Mouse (Mus musculus): ENCODE results near the gene Oaz1.

Gene Oaz1

GRCm38 (mm10) chr10:80826151-80827062, at the start of gene Oaz1:
Gene Oaz1 (plus strand): TSS chr10:80826656.
- DNase-seq (ENCODE audit: low spot score), result peak; percentile 100

- no peak for DNase-seq (ENCODE audit: low spot score)
Measured at GRCm38 (mm10) chr10:80777123-80777522, 49.3 kb upstream of the Oaz1 start.

GRCm38 (mm10) chr10:80779565-80779964, 46.9 kb upstream of the Oaz1 start:
- DNase-seq (ENCODE audit: low spot score), result no peak

GRCm38 (mm10) chr10:80784302-80784701, 42.2 kb upstream of the Oaz1 start:
- DNase-seq (ENCODE audit: low spot score), result no peak

- DNase-seq (ENCODE audit: low spot score), result no peak
Measured at GRCm38 (mm10) chr10:80784871-80785270, 41.6 kb upstream of the Oaz1 start.

- no peak for DNase-seq (ENCODE audit: low spot score)
Measured at GRCm38 (mm10) chr10:80785963-80786362, 40.5 kb upstream of the Oaz1 start.

- no peak for DNase-seq (ENCODE audit: low spot score)
Measured at GRCm38 (mm10) chr10:80787517-80787916, 38.9 kb upstream of the Oaz1 start.

- no peak for DNase-seq (ENCODE audit: low spot score)
Measured at GRCm38 (mm10) chr10:80790761-80791404, 35.6 kb upstream of the Oaz1 start.

GRCm38 (mm10) chr10:80791476-80792174, 34.8 kb upstream of the Oaz1 start:
- DNase-seq (ENCODE audit: low spot score), result no peak

- no peak for DNase-seq (ENCODE audit: low spot score)
Measured at GRCm38 (mm10) chr10:80792175-80793032, 34.1 kb upstream of the Oaz1 start.

GRCm38 (mm10) chr10:80793033-80793784, 33.2 kb upstream of the Oaz1 start:
- DNase-seq (ENCODE audit: low spot score), result no peak

GRCm38 (mm10) chr10:80793803-80794202, 32.7 kb upstream of the Oaz1 start:
- DNase-seq (ENCODE audit: low spot score), result no peak

GRCm38 (mm10) chr10:80794750-80795149, 31.7 kb upstream of the Oaz1 start:
- no peak for DNase-seq (ENCODE audit: low spot score)

GRCm38 (mm10) chr10:80796307-80796848, 30.1 kb upstream of the Oaz1 start:
- no peak for DNase-seq (ENCODE audit: low spot score)

GRCm38 (mm10) chr10:80797186-80798149, 29.0 kb upstream of the Oaz1 start:
- DNase-seq (ENCODE audit: low spot score), result no peak

- peak; percentile 94 for DNase-seq (ENCODE audit: low spot score)
Measured at GRCm38 (mm10) chr10:80798150-80799006, 28.1 kb upstream of the Oaz1 start, which contains the start of the genes Sf3a2 and Plekhj1. Gene Sf3a2 (plus strand): TSS chr10:80798198. Gene Plekhj1 (minus strand): TSS chr10:80798626.

- no peak for DNase-seq (ENCODE audit: low spot score)
Measured at GRCm38 (mm10) chr10:80799070-80799566, 27.3 kb upstream of the Oaz1 start.

Data from c-Kit-positive CD71-positive TER-119-positive erythroid progenitor cells, embryonic 14.5 days (primary cell).